Mouse (Mus musculus) 3134 (cell line): Measurements from ENCODE around the gene Cacng5.
A peak's percentile ranks its signal among the peaks of the same experiment; 100 is the strongest.

ENCODE experiments used
- DNase-seq: peaks from one replicate; pipeline ENCODE4 v3.0.0-alpha.2; 2011; ENCODE audit warnings: low spot score; ENCODE audit not compliant: insufficient read length; ENCODE audit errors: extremely low read depth

Gene Cacng5

DNA sequence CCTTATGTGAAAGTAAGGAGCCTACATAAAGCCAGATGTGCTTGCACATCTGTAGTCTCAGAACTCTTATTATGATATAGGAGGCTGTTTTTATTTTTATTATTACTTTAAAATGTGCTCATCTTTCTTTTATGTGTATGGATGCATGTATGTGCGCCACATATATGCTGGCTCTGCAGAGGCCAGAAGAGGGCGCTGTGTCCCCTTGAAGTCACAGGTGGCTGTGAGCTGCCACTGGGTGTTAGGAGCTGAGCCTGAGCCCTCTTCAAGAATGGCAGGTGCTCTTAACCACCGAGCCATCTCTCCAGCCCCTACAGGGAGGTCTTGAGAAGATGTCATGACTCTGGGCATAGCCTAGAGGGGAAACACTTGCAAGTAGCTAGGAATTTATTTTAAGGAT is 23.5 kb downstream of the Cacng5 start:
- no peak for DNase-seq

DNA sequence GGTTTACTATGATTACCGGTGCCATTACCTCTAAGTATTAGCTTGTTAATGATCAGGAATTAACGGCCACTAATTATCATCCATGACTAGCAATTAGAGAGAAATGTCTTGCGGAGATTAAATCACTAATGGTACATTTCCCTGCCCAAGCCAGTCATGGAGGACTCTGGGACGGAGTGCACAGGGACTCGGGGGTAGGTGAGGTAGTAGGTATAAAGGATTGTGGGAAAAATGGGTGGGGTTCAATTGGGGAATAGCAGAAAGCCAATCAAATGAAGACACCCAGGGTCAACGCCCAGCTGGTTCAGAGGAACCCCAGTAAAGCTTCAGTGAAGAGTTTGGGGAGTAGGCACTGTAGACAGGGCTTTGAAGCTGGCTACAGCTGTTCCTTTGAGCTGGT is 27.5 kb downstream of the Cacng5 start:
- DNase-seq, result no peak

GRCm38 (mm10) chr11:107876840-107877239 is 38.0 kb downstream of the Cacng5 start:
- DNase-seq, result no peak

- DNase-seq, result peak; percentile 77
These were observed 38.9 kb downstream of the Cacng5 start for GRCm38 (mm10) chr11:107875861-107876494.

DNA sequence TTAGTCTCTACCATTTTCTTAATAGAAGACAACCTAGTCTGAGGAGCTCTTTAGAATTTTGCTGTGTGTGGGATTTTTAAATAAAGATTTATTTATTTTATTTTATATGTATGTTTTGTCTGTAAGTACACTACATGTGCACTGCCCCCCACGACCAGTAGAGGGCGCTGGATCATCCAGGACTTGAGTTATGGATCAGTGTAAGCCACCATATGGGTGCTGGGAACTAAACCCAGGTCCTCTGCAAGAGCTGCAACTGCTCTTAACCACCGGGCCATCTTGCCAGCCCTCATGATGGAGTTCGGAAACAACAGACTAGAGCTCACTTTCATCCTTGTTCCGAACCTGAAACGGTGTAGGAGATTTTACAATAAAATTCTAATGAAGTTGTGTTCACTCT is 42.1 kb downstream of the Cacng5 start:
- no peak for DNase-seq

DNA sequence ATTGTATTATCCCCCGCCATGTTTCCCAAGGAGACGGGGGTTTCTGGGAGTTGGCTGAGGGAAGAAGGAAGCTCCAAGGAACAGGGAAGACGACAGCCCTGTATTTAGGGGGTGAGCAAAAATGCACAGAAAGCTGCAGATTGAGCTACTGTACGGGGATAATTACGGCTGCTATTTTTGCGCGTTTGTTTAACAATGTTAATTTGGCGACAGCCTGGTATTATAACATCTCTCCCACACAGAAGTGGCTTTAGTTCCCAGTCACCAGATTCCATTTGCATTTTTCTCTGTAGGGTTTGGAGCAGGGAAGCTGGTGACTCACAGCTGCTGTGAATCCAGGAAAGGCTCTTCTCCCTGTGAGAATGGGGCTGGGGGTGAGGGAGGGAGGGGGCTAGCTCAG is 47.3 kb downstream of the Cacng5 start:
- no peak for DNase-seq

DNA sequence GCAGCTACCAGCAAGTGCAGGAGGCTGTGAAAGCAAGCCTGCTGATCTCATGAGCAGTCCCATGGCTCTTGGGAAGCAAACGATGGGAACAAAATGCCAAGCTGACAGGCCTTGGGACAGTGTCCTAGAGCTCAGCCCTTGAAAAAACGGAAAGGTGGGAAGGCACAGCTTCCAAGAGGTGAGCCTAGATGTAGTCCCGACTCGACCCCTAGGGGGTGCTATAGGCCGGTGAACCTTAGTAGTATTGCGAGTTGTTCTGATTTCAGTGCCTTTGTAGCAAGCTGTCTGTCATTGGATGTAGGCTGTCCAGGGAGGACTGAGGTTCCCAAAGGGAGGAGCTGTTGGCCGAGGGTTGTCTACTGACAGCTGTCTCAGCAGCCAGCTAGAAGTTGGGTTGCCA is 49.7 kb downstream of the Cacng5 start:
- DNase-seq, result no peak

GRCm38 (mm10) chr11:107864024-107864423 is 50.8 kb downstream of the Cacng5 start:
- no peak for DNase-seq

GRCm38 (mm10) chr11:107861738-107862137 is 53.1 kb downstream of the Cacng5 start:
- no peak for DNase-seq

DNA sequence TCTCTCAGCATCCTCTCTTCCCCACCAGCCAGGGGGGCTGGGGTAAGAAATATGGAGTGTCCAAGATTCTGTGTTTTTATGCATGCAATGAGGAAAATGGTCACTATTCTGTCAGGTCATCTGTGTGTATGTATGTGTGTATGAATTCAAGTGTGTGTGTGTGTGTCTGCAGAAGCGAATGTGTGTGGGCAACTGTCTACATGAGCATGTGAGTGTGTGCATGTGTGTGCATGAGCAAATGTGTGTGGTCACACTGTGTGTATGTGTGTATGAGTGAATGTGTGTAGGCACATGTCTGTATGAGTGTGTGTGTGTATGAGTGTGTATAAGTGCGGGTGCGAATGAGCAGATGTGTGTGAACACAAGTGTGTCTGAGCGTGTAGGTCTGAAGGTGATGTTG is 55.0 kb downstream of the Cacng5 start:
- DNase-seq, result no peak

DNA sequence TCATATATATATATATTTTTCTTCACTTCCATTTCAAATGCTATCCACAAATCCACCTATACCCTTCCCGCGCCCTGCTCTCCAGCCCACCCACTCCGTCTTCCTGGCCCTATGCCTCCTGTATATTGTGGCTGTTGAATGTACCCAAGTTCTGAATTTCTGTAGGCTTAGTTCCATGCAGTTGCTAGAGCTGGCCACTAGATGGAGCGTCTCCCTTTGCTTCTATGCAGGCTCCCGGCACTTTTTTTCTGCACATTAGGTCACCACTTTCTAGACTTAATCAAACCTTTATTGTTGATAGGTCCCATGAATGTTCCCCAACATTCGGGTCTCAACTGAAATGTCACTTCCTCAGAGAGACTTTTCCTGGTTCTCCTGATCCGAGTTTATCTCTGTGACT is 55.6 kb downstream of the Cacng5 start:
- DNase-seq, result peak; percentile 29

DNA sequence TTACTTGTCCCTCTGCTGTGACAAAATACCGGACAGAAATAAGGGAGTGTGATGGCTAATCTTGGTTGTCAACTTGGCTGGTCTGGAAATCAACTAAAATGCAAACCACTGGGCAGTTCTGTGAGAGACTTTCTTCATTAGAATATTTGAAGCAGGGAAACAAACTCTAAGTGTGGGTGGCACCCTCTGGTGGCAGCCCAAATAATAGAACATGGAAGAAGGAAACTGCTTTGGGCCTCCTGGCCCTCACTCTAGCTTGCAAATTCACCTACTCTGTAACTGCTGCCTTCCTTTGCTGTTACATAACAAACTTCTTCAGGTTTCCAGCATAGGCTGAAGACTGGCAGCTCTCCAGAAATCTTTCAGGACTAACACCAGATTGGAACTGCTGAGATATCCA is 61.8 kb downstream of the Cacng5 start:
- DNase-seq, result no peak

- DNase-seq, result no peak
These were observed 65.2 kb downstream of the Cacng5 start for GRCm38 (mm10) chr11:107849621-107850020.

DNA sequence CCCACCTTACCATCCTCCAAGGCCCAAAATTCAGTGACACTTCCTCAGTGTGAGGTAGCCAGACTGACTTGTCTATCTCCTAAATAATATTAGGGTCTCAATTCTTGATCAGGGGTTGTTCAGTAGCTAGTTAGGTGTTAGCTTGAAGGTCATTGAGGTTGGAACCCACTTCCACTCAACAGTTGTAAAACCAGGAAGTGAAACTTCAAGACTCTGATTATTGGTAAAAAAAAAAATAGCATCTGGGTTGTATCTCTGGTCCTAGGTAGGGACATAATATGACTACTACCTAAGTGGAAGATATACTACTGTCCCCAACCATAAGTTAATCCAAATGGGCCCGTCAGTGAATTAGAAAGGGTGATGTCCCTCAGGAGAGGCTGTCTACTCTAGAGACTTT is 70.7 kb downstream of the Cacng5 start:
- DNase-seq, result no peak

DNA sequence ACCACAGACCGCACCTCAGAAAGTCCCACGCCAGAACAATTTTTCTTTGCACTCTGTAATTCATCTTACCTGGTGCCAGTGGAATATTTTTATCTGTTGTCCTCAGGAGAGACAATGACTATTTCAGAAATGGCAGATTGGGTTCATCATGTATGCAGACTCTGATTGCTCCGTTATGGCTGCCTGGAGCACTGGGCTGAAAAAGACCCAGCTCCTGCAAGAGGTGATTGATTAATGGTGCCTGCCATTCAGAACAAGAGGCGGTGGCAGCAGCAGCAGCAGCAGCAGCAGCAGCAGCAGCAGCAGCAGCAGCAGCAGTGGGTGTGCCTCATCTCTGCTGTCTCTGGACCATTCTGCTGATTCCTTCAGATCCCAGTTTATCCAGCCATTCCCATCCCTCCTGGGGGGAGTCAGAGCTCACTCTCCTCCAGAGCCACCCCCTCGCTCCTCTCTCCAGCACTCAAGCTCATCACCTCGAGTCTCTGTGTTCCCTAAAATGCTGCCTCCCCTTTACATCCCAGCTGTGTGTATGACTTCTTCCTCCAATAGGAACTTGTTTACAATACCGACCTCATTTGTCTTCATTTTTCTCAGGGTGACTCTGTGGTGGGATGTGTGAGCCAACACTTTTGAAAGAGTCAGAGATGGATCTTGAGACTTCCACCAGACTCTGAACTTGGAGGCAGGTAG is 81.4 kb downstream of the Cacng5 start:
- DNase-seq, result no peak
